Mouse (Mus musculus): ENCODE results near the gene Vwa5a.
A peak's percentile ranks its signal among the peaks of the same experiment; 100 is the strongest.

Gene Vwa5a

DNA sequence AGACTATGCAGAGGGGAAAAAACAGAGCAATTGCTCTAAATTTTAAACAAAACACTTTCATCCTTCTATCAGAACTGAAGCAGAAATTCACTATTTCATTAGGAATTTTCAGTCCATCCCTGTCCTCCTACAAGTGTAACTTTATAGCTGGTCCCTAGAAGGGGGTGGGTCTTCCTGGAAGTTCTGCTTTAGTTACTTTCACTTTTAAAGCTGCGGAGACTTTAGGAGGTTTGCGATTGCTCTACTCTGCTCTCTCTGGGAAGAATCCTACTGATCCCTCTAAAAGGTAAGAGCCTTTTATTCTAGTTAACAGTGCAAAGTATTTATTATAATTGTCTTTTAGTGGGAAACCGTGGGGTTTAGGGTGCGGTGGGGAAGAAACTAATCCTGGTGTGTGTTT is at the start of gene Vwa5a:
Gene Vwa5a, plus strand, starts transcription at position 167 of the 400 bp plus-strand sequence.
- DNase-seq (ENCODE audit: extremely low read depth, insufficient read length, low spot score): peak; percentile 40

DNA sequence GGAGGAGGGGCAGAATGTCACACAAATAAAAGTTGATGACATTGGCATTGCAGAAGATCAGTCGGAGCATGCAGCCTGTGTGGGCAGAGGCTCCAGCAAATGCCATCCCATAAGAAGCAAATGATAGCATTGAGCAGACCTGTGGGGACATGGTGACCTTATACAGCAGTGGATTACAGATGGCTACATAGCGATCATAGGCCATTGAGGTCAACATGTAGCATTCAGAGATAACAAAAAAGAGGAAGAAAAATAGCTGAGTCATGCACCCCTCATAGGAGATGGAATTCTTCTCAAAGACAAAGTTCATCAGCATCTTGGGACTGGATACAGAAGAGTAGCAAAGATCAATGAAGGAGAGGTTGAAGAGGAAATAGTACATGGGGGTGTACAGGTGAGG is 45.2 kb upstream of the Vwa5a start:
- no peak for DNase-seq (ENCODE audit: extremely low read depth, insufficient read length, low spot score)

DNA sequence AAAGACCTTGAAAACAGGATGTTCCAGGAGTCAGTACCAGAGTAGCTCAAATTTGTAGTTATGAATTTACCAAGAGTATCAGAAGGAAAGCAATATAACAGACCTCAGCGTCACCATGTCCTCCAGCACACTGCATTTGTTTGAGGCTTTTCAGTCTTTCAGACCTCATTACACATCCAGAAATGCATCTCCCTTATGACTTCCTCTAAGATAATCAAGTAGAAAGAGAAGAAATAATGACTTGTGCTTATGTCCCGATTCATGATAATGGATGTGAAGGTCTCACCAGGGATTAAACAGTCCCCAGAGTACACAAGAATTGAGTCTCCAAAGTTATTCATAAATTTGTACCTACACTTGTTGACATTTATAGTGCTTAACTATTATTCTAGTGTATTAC is 43.6 kb upstream of the Vwa5a start, which contains the start of gene Olfr918:
Gene Olfr918, minus strand, starts transcription at position 101 of the 400 bp plus-strand sequence.
- DNase-seq (ENCODE audit: extremely low read depth, insufficient read length, low spot score): no peak

DNA sequence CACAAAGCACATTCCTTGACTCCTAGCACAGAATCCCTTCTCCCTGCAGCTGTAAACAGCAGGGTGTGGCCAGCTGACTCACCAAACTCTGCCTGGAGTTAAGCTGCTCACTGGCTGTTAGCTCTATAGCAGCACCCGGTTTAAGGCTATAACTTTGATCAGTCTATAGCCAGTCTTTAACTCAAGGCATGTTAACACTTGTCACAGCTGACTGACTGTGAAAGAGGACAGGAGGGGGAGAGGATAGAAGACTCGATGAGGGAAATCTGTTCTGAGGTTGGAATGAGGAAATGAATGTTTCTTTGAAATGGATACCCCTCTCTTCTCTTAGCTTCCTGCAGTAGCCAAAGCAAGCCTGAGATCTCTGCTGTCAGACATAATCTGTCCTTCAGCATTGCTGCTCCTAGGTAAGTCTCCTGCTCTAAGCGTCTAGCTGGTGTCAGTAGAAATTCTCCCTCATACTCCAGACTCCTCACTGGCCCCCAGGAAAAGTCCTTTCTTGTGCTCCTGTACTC is 916 bp downstream of the Vwa5a start:
- DNase-seq (ENCODE audit: extremely low read depth, insufficient read length, low spot score): peak; percentile 22

DNA sequence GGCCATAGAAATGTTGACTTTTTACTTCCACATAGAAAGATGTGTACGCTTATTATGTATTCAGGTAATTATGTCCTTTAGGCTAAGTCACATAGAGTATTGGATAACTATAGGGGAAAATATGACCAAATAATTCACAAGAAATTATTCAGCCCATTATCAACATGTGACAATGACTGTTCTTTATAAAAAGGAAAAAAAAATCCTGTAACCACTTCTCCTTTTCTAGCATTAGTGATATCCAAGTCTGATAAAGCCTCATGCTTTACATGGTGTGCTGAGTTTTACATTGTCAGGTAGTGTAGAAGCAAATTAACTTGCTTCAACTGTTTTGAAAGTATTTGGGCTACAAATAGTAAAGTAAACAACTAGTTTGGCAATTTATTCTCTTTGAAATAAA is 6.0 kb downstream of the Vwa5a start:
- DNase-seq (ENCODE audit: extremely low read depth, insufficient read length, low spot score): no peak

DNA sequence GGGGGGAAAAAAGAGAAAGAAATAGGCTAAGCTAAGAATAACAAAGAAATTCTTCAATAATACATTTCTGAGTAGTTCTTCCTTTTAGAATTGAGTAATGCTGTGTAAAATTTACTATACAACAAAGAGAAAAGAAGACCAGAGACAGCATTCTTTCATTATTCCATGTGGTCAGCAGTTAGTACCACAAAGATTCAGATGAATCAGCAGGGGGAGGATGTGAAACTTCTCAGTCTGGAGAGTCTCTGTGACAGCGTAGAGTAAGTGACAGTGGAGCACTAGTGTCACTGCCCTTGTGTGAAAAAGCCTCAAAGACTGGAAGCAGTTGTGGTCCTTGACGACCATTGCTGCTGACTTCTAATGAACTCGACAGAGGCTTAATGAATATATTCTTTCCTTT is 10.2 kb downstream of the Vwa5a start:
- DNase-seq (ENCODE audit: extremely low read depth, insufficient read length, low spot score): no peak

DNA sequence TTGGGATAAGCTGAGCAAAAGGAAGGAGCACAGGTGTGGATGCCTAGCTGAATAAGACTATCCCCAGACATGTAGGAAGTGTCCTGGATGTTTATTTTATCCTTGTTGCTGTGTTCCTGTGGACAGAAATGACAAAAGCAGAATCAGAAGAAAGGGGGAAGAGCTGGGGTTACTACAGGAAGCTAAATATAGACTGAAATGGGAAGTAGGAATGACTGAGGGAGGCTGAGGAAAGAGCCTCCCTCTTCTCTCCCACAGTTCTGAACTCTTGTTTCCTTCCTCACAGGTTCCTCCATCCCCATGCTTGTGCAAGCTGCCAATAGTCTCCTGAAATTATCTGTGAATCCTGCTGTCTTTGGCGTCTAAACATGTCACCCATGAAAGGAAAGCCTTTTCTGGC is 23.3 kb downstream of the Vwa5a start:
- no peak for DNase-seq (ENCODE audit: extremely low read depth, insufficient read length, low spot score)

DNA sequence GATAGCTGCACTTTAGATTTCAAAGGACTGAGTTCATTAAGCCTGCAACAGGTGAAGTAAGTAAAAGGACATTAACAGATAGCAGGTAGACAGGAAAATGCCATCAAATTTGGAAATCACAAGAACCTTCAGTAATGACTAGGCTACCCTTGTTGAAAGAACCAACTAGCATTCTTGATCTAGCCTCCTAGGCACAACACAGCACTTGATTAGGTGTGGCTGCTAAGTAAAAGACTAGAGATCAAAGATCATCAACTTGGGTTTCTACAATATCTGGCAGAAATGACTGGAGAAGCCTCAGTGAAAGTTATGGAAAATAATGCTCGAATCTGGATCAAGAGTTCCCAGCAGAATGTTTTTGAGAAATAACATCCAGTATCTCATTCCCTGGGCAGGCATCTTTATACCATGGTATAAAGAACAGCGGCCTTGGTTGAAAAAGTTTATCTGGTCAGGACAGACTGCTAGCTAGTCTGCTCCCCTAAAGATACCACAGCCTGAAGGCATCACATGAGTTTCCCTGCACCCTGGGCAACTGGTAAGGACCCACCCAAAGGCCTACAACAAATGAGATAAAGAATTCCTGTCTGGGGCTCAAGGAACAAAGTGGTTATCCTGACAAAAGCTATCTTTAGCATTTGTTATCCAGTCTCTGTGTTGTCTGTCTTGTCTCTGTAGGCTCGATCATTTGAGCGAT is 26.7 kb downstream of the Vwa5a start:
- DNase-seq (ENCODE audit: extremely low read depth, insufficient read length, low spot score): no peak

DNA sequence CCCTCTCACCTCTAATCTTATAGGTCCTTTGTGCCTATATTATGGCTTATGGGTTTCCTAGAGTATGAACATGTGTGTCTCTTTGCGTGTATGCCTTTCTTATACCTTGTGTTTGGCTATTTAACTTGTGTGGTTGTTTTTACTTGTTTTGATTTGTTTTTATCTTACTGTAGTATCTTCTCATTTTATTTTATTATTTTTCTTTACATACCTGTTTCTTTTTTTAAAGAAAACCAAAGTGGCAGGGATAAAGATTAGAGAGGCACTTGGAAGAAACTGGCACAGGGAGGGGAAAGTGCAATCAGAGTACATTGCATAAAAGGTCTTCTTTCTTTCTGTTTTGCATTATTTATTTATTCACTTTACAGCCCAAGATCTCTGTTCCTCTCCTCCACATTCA is 33.9 kb downstream of the Vwa5a start, which contains the start of gene Olfr920:
Gene Olfr920, plus strand, starts transcription at position 301 of the 400 bp plus-strand sequence.
- no peak for DNase-seq (ENCODE audit: extremely low read depth, insufficient read length, low spot score)

DNA sequence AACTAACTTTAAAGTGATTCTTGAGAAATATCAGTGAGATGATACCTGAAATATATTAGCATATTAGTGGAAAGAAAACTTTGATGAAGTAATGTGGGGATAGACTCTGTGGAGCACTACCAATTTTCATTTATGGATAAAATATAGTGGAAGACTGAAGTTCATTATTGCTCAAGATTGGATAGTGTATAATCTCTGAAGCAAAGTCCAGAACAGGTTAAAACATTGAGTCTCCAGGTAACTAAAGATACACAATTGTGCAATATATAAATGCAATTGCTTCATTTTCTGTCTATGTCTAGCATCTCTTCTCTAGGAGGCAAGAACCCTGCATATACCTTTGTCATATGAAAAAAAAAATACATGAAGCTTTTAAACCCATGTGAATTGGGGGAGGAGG is 54.7 kb downstream of the Vwa5a start, which contains the start of gene Olfr921:
Gene Olfr921, plus strand, starts transcription at position 301 of the 400 bp plus-strand sequence.
- DNase-seq (ENCODE audit: extremely low read depth, insufficient read length, low spot score): no peak

DNA sequence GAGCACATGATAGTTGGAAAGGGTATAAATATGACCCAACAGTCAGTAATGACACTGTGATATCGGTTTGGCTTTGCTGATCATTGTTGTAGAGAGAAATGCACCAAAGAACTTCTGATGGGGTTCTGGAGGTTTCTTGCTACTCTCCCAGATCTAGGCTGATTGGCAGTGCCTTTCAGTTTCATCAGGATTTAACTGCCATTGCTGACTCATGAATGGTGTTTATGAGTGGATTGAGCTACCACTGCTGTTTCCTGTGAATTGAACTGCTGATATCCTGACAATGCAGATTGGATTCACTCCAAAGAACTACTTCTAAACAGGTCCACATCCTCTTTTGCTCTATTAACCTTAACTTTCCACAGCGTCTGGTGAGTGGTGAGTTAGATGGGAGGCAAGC is 74.6 kb downstream of the Vwa5a start:
- DNase-seq (ENCODE audit: extremely low read depth, insufficient read length, low spot score): no peak
